Mouse (Mus musculus) CD4-positive, CD25-positive, alpha-beta regulatory T cell, adult 4 months (primary cell): ENCODE results near the gene Fam107b. TPM values are rescaled to one million over a fixed set of nuclear protein-coding genes. Genes with fewer than 3 reads are reported as not detected.

Experiments used
- ATAC-seq: one replicate; pipeline ENCODE4 v1.8.0; 2017
- polyA plus RNA-seq, 2 experiments: library from polyadenylated mRNA; unstranded; fragments of 100-300 nt; shearing (Covaris generic); gene quantifications; one replicate each; pipeline ENCODE4 v1.2.1; 2017

Gene Fam107b
- polyA plus RNA-seq, 2 experiments from 2014 or later: 204 to 239 TPM

- no peak for ATAC-seq
Observed at GRCm38 (mm10) chr2:3608868-3609854, 38.9 kb downstream of the Fam107b start.

GRCm38 (mm10) chr2:3618446-3618845, 48.2 kb downstream of the Fam107b start:
- no peak for ATAC-seq

- no peak for ATAC-seq
Observed at GRCm38 (mm10) chr2:3621568-3621967, 51.3 kb downstream of the Fam107b start.

- no peak for ATAC-seq
Observed at GRCm38 (mm10) chr2:3622158-3622557, 51.9 kb downstream of the Fam107b start.

- ATAC-seq: no peak
Observed at GRCm38 (mm10) chr2:3623207-3623980, 53.1 kb downstream of the Fam107b start.

GRCm38 (mm10) chr2:3623981-3624584, 53.8 kb downstream of the Fam107b start:
- no peak for ATAC-seq

- ATAC-seq: no peak
Observed at GRCm38 (mm10) chr2:3629096-3629495, 58.8 kb downstream of the Fam107b start.

- ATAC-seq: no peak
Observed at GRCm38 (mm10) chr2:3629741-3630140, 59.5 kb downstream of the Fam107b start.

- no peak for ATAC-seq
Observed at GRCm38 (mm10) chr2:3630769-3631477, 60.6 kb downstream of the Fam107b start.

GRCm38 (mm10) chr2:3633137-3633536, 62.8 kb downstream of the Fam107b start:
- no peak for ATAC-seq

- no peak for ATAC-seq
Observed at GRCm38 (mm10) chr2:3636771-3637170, 66.5 kb downstream of the Fam107b start.

GRCm38 (mm10) chr2:3641001-3641770, 70.9 kb downstream of the Fam107b start:
- ATAC-seq: no peak

- no peak for ATAC-seq
Observed at GRCm38 (mm10) chr2:3642949-3643348, 72.7 kb downstream of the Fam107b start.

GRCm38 (mm10) chr2:3645741-3646140, 75.5 kb downstream of the Fam107b start:
- no peak for ATAC-seq

- ATAC-seq: peak; percentile 90
Observed at GRCm38 (mm10) chr2:3649171-3649570, 78.9 kb downstream of the Fam107b start.

GRCm38 (mm10) chr2:3654606-3655005, 84.3 kb downstream of the Fam107b start:
- ATAC-seq: no peak

- ATAC-seq: no peak
Observed at GRCm38 (mm10) chr2:3656091-3656490, 85.8 kb downstream of the Fam107b start.

GRCm38 (mm10) chr2:3656834-3657233, 86.5 kb downstream of the Fam107b start:
- ATAC-seq: no peak

GRCm38 (mm10) chr2:3657376-3657775, 87.1 kb downstream of the Fam107b start:
- peak; percentile 8 for ATAC-seq

GRCm38 (mm10) chr2:3657811-3658730, 87.8 kb downstream of the Fam107b start:
- peak; percentile 76 for ATAC-seq
